Mouse (Mus musculus) embryo, embryonic 11 days (tissue): ENCODE results near the gene Fdxr.

Experiments used
- DNase-seq: peaks from one replicate; pipeline ENCODE4 v3.0.0-alpha.2; 2015

Gene Fdxr

DNA sequence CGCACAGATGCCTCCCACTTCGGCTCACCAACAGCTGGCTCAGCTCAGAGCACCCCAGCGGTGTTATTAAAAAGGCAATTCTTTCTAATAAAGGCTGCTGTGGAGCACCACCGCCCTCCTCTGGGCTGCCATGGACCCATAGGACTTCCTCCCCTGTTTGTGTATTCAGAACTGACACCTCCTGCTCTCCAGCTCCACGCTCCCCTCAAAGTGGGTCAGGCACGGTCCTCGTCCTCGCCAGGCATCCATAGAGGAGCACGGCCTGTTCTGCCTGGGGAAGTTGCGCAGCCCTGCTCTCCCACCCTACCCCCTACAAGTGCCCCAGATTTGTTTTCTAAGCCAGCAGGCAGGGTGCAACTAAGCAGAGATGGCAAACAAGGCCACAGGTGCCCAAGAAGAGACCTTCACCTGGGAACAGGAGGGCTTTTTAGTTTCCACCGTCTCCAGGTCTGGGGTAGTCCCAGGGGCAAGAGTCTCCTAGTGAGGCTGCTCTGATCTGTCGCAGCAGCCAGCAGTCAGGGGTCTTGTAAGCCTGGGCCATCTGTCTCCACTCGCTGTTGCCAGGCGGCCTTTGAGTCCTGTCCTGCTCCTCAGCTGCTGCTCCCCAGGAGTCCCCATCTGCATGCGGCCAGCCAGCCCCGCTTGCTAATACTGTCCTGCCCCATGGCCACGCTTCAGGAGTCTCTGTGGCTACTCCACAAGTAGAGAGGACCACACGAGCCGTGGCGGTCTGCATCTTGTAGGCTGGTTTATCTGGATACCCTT lies 43.1 kb downstream of the Fdxr start:
- DNase-seq: peak; percentile 48

GRCm38 (mm10) chr11:115232889-115233288 lies 44.0 kb downstream of the Fdxr start:
- DNase-seq: no peak

- no peak for DNase-seq
Measured at GRCm38 (mm10) chr11:115231924-115232323, 44.9 kb downstream of the Fdxr start.

GRCm38 (mm10) chr11:115231168-115231915 lies 45.5 kb downstream of the Fdxr start:
- DNase-seq: no peak

- DNase-seq: no peak
Measured at GRCm38 (mm10) chr11:115229021-115229930, 47.6 kb downstream of the Fdxr start.

- DNase-seq: no peak
Measured at GRCm38 (mm10) chr11:115228430-115228829, 48.4 kb downstream of the Fdxr start.

- DNase-seq: no peak
Measured at GRCm38 (mm10) chr11:115227640-115228039, 49.2 kb downstream of the Fdxr start.

GRCm38 (mm10) chr11:115226811-115227491 lies 49.9 kb downstream of the Fdxr start:
- DNase-seq: no peak

DNA sequence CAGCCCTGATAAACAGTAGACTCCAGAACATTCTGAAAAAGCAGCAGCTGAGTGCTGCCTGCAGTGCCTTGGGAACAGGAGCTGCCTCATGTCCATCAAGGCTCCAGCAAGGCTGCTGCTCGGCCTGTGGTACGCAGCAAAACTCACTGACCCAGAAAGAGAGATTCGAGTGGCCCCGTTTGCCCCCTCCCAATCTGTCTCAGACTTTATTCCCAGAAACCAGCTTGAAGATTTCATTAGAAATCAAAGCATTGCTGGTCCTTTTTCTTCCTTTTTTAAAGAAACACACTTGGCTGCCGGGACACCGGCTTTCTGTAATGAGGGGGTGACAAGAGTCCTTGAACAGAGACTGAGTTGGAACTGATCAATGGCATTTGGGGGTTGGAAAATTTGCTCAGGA lies 51.5 kb downstream of the Fdxr start:
- DNase-seq: no peak

DNA sequence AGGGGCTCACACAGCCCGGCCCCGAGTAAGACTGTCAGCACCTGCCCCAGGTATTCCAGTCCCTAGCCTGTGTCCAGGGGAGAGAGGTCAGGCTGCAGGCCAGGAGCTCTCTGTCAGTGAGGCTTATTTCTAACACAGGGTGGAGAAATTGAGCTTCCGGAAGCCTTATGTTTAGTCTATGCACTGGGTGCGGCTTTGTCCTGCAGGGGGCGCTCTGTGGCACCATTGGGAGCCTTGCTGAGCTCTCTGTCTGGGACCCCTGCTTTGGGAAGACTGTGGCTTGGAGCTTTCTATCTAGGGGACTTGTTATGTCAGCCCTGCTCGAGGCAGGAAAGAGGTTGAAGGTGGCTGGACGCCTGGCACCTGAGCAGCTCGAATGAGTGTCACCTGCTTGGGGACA lies 52.0 kb downstream of the Fdxr start:
- peak; percentile 80 for DNase-seq

- DNase-seq: no peak
Measured at GRCm38 (mm10) chr11:115223877-115224276, 53.0 kb downstream of the Fdxr start.

- DNase-seq: no peak
Measured at GRCm38 (mm10) chr11:115223451-115223850, 53.4 kb downstream of the Fdxr start.

DNA sequence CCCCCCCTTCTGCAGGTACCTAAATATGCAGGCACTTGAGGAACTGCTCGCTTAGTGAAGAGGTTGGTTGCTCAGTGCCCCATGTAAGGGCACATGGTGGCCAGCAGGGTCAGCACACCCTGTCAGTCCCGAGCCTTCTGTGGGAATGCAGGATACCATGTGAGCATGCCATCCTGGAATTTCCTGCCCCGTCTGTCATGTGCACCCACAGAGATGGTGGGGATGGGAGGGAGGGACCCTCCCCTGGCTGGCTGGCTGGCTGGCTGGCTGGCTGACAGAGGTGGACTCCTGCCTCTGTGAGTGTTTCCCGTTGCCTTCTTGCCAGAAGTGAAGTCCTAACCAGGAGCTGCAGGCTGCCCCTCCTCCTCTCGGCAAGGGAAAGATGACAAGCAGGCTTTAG lies 54.3 kb downstream of the Fdxr start:
- no peak for DNase-seq

GRCm38 (mm10) chr11:115222077-115222476 lies 54.8 kb downstream of the Fdxr start:
- DNase-seq: no peak

- no peak for DNase-seq
Measured at GRCm38 (mm10) chr11:115219685-115220084, 57.2 kb downstream of the Fdxr start.

GRCm38 (mm10) chr11:115219263-115219662 lies 57.6 kb downstream of the Fdxr start:
- DNase-seq: no peak
